Mouse (Mus musculus) neutrophil, adult 83 days (primary cell): ENCODE data around the gene Tcl1b2. TPM values are rescaled to one million over a fixed set of nuclear protein-coding genes. Genes with fewer than 3 reads are reported as not detected.

Experiments
- total RNA-seq, 2 experiments: library from RNA; stranded (reverse); gene quantifications; one replicate each; pipeline ENCODE4 v1.2.4; 2023

Tcl1b2 gene
- total RNA-seq, result not detected

DNA sequence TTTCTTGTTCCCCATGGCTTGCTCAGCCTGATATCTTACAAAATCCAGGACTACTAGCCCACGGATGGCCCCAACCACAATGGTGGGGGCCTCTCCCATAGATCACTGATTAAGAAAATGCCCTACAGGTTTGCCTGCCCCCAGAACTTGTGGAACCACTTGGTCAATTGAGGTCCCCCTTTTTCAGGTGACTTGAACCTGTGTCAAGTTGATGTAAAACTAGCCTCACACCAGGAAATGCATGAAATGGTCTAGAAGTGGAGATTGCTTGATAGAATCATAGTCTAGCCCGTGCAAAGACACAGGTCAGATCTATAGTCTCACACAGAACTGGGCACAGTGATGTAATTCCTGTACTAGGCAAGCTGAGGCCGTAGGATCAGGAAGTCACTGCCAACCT is at the start of gene Tcl1b2:
Tcl1b2 (plus strand) TSS at position 301 of the 400 bp plus-strand sequence.

DNA sequence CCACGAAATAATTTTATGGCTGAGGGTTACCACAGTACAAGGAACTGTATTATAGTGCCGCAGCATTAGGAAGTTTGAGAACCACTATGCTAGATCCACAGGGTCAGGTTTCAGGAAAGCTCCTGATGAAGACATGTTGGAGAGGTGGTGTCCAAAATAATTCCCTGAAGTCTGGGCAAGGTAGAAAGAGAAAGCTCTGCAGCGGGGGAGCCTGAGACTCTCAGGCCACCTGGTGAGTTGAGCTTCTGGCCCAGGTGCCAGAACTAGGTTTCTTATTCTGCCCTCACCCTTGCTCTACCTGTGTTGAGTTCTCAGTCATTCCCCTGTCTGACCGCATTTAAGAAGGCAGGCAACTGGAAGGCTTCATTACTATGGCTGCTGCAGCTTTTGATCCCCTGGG is 13.6 kb downstream of the Tcl1b2 start, which contains the start of gene Tcl1b1:
Tcl1b1 (plus strand) TSS at position 301 of the 400 bp plus-strand sequence.

DNA sequence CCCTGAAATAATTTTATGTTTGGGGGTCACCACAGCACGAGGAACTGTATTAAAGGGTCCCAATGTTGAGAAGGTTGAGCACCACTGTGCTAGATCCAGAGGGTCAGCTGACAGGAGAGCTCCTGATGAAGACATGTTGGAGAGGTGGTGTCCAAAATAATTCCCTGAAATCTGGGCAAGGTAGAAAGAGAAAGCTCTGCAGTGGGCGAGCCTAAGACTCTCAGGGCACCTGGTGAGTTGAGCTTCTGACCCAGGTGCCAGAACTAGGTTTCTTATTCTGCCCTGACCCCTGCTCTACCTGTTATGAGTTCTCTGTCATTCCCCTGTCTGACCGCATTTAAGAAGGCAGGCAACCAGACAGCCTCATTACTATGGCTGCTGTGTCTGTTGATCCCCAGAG is 30.2 kb downstream of the Tcl1b2 start, which contains the start of gene Tcl1b5:
Tcl1b5 (plus strand) TSS at position 301 of the 400 bp plus-strand sequence.

DNA sequence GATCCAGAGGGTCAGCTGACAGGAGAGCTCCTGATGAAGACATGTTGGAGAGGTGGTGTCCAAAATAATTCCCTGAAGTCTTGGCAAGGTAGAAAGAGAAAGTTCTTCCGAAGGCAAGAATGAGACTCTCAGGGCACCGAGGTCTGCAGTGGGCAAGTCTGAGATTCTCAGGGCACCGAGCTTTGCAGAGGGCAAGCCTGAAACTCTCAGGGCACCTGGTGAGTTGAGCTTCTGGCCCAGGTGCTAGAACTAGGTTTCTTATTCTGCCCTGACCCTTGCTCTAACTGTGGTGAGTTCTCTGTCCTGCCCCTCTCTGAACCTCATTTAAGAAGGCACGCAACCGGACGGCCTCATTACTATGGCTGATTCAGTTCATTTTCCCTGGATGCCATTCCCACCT is 44.9 kb downstream of the Tcl1b2 start, which contains the start of gene Tcl1b3:
Tcl1b3 (plus strand) TSS at position 301 of the 400 bp plus-strand sequence.

DNA sequence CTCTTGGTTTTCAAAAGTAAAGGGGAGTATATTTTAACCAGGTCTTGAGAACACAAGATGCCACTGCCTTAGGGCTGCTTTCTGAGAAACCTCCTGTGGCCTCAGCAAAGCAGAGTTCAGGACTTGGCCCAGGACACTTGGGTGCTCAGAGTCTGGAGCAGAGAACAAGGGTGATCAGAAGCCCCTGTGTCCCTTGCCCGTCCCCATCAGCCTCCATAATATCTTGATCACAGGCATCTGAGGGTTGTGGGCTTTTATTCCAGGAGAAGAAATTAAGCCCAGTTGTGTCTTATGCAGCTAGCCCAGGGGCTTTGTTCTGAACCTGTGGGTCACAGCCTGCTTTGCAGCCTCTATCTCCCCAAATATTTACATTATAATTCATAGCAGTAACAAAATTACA is 55.8 kb downstream of the Tcl1b2 start, which contains the start of gene Tcl1b4:
Tcl1b4 (plus strand) TSS at position 301 of the 400 bp plus-strand sequence.

Other genes with a start within 250 kb of the Tcl1b2 start
- 10 to 100 TPM; 33.1 to 35.9 TPM for gene Syne3, start 136.2 kb upstream of the Tcl1b2 start, total RNA-seq
- 10 to 100 TPM; 25.7 to 45.1 TPM for gene Glrx5, start 113.3 kb upstream of the Tcl1b2 start, total RNA-seq
- gene Tcl1b1, start 13.7 kb downstream of the Tcl1b2 start, total RNA-seq, result not detected
- gene Tcl1b5, start 30.3 kb downstream of the Tcl1b2 start, total RNA-seq, result not detected
- not detected for gene Tcl1b3, start 45.0 kb downstream of the Tcl1b2 start, total RNA-seq
- not detected for gene Tcl1b4, start 55.9 kb downstream of the Tcl1b2 start, total RNA-seq
- not detected for gene Tcl1, start 76.8 kb downstream of the Tcl1b2 start, total RNA-seq
- gene Tunar, start 187.9 kb downstream of the Tcl1b2 start, total RNA-seq, result not detected